Mouse (Mus musculus) thymus, postnatal 0 days (tissue): ENCODE data around the gene Atf6b. TPM values are rescaled to one million over a fixed set of nuclear protein-coding genes. Genes with fewer than 3 reads are reported as not detected.

ENCODE experiments used
- DNase-seq: peaks from one replicate; pipeline ENCODE4 v3.0.0-alpha.2; 2015; ENCODE audit warnings: low spot score
- polyA plus RNA-seq: library from polyadenylated mRNA; unstranded; fragments of >200 nt; fragmentation: Nextera tagmentation; extraction: Ambion mirVana; gene quantifications from 2 replicates; pipeline ENCODE4 v1.2.1, GENCODE M21; 2015

The Atf6b gene
- polyA plus RNA-seq, 1 experiment from 2014 or later = 56.6 TPM

- DNase-seq = no peak
Measured at GRCm38 (mm10) chr17:34648141-34648890, 1.4 kb downstream of the Atf6b start.

- no peak for DNase-seq
Measured at GRCm38 (mm10) chr17:34649106-34649864, 2.3 kb downstream of the Atf6b start.

DNA sequence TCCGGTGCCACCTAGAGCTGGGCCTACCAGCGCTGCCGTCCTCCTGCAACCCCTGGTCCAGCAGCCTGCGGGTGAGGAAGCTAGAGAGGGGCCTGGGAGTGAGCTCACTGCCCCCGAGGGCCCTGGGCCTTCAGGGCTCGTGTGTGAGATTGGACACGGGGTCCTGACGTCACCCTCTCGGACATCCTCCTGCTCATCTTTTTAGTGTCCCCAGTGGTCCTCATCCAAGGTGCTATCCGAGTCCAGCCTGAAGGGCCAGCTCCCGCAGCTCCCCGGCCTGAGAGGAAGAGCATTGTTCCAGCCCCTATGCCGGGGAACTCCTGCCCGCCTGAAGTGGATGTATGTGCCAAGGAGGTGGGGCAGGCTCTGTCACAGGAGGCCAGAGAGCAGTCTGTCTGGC, 3.8 kb downstream of the Atf6b start:
- DNase-seq = no peak

DNA sequence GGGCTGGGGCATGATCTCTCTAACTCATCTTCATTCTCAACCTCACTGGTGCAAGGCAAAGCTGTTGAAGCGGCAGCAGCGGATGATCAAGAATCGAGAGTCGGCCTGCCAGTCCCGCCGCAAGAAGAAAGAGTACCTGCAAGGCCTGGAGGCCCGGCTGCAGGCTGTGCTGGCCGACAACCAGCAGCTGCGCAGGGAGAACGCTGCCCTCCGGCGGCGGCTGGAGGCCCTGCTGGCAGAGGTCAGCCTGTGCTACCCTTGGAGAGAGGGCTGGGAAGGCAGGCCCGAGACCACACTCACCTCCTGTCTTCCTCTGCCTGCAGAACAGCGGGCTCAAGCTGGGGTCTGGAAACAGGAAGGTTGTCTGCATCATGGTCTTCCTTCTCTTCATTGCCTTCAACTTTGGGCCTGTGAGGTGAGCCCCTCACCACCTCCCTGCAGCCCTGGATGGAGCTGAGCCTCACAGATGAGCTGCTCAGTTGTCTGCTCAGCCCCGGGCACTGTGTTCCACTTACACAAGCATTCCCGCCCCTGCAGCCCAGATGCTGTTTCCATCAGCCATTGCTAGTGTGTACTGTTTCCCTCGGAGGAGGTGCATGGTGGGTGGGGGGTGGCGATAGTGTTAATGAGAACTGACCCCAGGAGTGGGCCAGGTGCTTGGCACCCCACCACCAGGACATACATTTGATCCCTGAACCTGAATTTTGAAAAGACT, 4.7 kb downstream of the Atf6b start:
- peak; percentile 31 for DNase-seq

GRCm38 (mm10) chr17:34652546-34652945, 5.6 kb downstream of the Atf6b start:
- no peak for DNase-seq

DNA sequence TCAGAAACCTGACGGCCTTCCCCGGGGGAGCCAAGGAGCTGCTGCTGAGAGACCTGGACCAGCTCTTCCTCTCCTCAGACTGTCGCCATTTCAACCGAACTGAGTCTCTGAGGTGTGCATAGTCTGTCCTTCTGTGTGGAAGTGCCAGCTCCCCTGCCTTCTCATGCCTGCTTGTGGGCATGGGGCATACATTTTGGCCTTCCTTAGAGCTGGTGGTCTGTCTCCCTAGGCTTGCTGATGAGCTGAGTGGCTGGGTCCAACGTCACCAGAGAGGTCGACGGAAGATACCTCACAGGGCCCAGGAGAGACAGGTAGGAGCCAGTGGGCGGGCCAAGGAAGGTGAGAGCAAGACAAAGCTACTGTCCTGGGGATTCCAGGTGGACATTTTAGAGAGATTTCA, 6.0 kb downstream of the Atf6b start:
- no peak for DNase-seq

DNA sequence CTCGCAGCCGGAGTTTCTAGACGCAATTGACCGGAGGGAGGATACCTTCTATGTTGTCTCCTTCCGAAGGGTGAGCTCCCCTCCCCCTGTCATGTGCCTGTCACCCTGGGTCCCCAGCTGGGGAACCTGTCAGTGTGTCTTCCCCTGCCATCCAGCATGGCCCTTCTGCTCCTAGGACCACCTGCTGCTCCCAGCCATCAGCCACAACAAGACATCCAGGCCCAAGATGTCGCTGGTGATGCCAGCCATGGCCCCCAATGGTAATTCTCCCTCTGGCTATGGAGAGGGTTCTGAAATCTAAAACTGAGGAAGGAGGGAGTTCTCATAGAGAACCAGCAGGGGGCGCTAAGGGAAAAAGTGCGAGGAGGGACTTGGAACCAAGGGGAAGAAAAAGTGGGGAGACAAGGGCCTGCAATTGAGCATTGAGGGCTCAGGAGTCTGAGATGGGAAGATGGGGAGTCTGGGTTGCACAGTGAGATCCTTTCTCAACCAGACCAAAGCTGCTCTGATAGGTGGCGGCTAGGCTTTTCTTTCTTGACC, 6.9 kb downstream of the Atf6b start:
- peak; percentile 53 for DNase-seq

GRCm38 (mm10) chr17:34654392-34654791, 7.4 kb downstream of the Atf6b start:
- no peak for DNase-seq

GRCm38 (mm10) chr17:34655160-34655559, 8.2 kb downstream of the Atf6b start:
- DNase-seq = no peak

- DNase-seq = no peak
Measured at GRCm38 (mm10) chr17:34655581-34655991, 8.6 kb downstream of the Atf6b start.

DNA sequence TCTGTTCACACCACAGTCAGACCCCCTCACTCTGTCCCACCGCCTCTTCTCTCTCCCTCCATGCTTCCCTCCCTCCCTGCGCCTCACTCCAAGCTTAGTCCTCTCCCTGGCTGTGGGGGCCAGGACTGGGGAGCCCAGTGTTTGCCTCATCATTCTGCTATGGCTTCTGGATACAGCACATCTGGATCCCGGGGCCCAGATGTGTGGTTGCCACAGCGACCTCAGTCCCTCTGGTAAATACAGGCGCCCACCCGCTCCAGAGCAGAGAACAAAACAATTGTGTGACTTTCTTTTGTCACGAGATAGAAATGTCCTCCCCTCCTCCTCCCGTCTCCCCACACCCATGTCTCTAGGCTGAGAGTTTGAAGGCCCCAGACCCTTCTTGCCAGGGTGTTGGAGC, 9.7 kb downstream of the Atf6b start:
- DNase-seq = no peak

- DNase-seq = no peak
Measured at GRCm38 (mm10) chr17:34657271-34657670, 10.3 kb downstream of the Atf6b start.

GRCm38 (mm10) chr17:34658145-34658544, 11.2 kb downstream of the Atf6b start:
- DNase-seq = no peak

- DNase-seq = no peak
Measured at GRCm38 (mm10) chr17:34658591-34658990, 11.6 kb downstream of the Atf6b start.

- DNase-seq = no peak
Measured at GRCm38 (mm10) chr17:34659181-34659896, 12.4 kb downstream of the Atf6b start.

- DNase-seq = no peak
Measured at GRCm38 (mm10) chr17:34659897-34660214, 12.9 kb downstream of the Atf6b start.

GRCm38 (mm10) chr17:34660259-34660820, 13.4 kb downstream of the Atf6b start:
- DNase-seq = no peak

DNA sequence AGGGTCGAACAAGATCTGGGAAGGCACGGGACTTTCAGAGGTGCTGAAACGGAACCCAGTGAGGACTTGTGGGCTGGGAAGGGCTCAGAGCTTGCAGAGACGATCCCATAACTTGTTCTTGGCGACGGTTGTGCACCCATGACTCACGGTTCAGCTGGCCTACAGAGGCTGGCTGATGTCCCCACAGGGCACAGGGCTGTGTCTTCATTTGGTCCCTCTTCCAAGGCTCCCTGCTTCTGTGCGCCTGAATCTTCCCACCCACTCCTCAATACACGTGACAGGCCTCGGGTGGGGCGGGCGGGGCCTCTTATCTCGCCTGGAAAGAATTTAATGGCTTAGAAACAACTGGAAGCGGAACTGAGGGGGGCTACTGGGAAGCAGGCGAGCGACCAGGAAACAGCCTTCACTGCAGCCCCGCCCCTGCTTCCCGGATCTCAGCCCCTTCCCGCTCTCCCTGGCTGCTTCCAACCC, 14.2 kb downstream of the Atf6b start:
- no peak for DNase-seq

GRCm38 (mm10) chr17:34662468-34662867, 15.5 kb downstream of the Atf6b start:
- no peak for DNase-seq

GRCm38 (mm10) chr17:34662978-34663377, 16.0 kb downstream of the Atf6b start:
- DNase-seq = no peak

GRCm38 (mm10) chr17:34663558-34663957, 16.6 kb downstream of the Atf6b start:
- no peak for DNase-seq
